25 mouse cellular contexts compared by ENCODE assay signal in the genomic region with DNA sequence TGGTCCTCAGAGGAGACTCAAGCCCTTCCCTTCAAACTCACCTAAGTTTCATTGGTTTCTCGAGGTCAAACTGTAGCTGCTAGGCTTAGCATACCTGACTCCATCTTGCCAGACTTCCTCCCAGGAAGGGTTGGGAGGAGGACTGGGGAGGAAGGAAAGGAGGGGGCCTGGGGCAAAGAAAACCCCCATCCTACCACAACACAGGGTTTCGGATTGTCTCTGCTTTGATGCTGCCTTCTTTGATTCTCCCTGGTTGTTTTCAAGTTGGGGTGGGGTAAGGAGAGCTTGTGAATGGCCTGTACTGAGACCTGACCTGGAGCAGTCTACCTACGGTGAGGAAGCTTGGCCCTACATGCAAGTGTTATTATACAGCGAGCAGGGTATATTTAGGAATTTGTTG. TPM values are rescaled to one million over a fixed set of nuclear protein-coding genes. Genes with fewer than 3 reads are reported as not detected.
DNase-seq lines count a peak whose midpoint lies in the region; ATAC-seq and TF ChIP-seq lines count a peak whose summit lies in the region.
"Had no signal": no experiment of that assay in that cellular context is flagged by ENCODE, and none has a peak within 500 bp of the region (broad histone marks: within the 10 kb centered on the region; RNA-seq: fewer than 3 reads in every experiment).

No protein-coding gene starts in this region.

- H3K27me3 ChIP-seq in heart, adult 2 months (ENCODE audit: control insufficient read depth, insufficient read depth, low read length): no peaks in the 10 kb centered on the region
- H3K27me3 ChIP-seq in heart, embryonic 10.5 days (ENCODE audit: insufficient read depth, poor library complexity, severe bottlenecking): no peaks in the 10 kb centered on the region
- H3K27me3 ChIP-seq: heart, embryonic 12.5 days; heart, embryonic 15.5 days had no signal

- no peak overlapping the region for H3K9ac ChIP-seq in heart, adult 2 months (ENCODE audit: low read depth, low read length)
- H3K9ac ChIP-seq: heart, embryonic 12.5 days; heart, embryonic 15.5 days; hindbrain, embryonic 14.5 days had no signal

- no peak overlapping the region for H3K27ac ChIP-seq in heart, adult 2 months
- no peak overlapping the region for H3K27ac ChIP-seq in heart, embryonic 10.5 days
- H3K27ac ChIP-seq: heart, embryonic 15.5 days; hindbrain, embryonic 10.5 days; hindbrain, embryonic 14.5 days; hindbrain, postnatal 0 days had no signal

- DNase-seq in heart, adult 11 months: peak; percentile 43
- DNase-seq in heart, adult 2 months: no peak
- peak; percentile 69 for DNase-seq in CD4-positive helper T cell, adult 2 months (ENCODE audit: low read depth, low spot score)
- peak; percentile 79 for DNase-seq in naive thymus-derived CD4-positive, alpha-beta T cell, adult 2 months (ENCODE audit: low read depth)
- DNase-seq in thymus, postnatal 25 days: peak; percentile 76
- DNase-seq in layer of hippocampus, postnatal 10 days (ENCODE audit: low spot score in 2 of 2): no peak
- no peak for DNase-seq in heart, embryonic 10.5 days (ENCODE audit: low spot score)
- DNase-seq: adrenal gland, postnatal 10 days; adrenal gland, postnatal 36 days; cerebellum, adult 18-20 months; cerebellum, adult 9-10 months; cerebellum, postnatal 14 days; gastrocnemius, postnatal 25 days; heart, postnatal 10 days; heart, postnatal 36 days had no signal

- ATAC-seq in inflammation-experienced regulatory T-cells, adult 6 months: no peak
- ATAC-seq: forebrain, embryonic 14.5 days; hindbrain, postnatal 0 days had no signal

- no peak for TF ChIP-seq EP300 in heart, adult 2 months (IDR thresholded peaks at IDR 0.05; ENCODE audit: insufficient read depth, low read depth, low read length)

- H3K79me2 ChIP-seq in heart, adult 2 months (replicated peaks; ENCODE audit: control insufficient read depth, insufficient read depth, low read length): no peaks in the 10 kb centered on the region

- H3K4me1 ChIP-seq in heart, adult 2 months (ENCODE audit: control insufficient read depth, insufficient read depth, low read length): no peaks in the 10 kb centered on the region
- H3K4me1 ChIP-seq in heart, embryonic 10.5 days: no peaks in the 10 kb centered on the region; the same call in 1 of the 2 replicates

- no peak overlapping the region for H3K4me3 ChIP-seq in heart, adult 2 months
- no peak overlapping the region for H3K4me3 ChIP-seq in heart, embryonic 10.5 days
- H3K4me3 ChIP-seq: heart, embryonic 12.5 days; heart, embryonic 15.5 days; hindbrain, embryonic 10.5 days had no signal

- no peak for TF ChIP-seq CTCF in heart, adult 2 months (IDR thresholded peaks at IDR 0.05)

- intact Hi-C loops in heart, adult 2 months (cut with DNase I): no loop called here

- 89% methylated on average over 4 of the region's 4 CpGs for WGBS in heart, adult 2 months
- 83% methylated on average over 4 of the region's 4 CpGs for WGBS in heart, embryonic 10.5 days

- H3K36me3 ChIP-seq in heart, adult 2 months (ENCODE audit: control insufficient read depth, insufficient read depth, low read length): no peaks in the 10 kb centered on the region
- H3K36me3 ChIP-seq in heart, embryonic 10.5 days: peaks cover 9% of the 10 kb centered on the region
- H3K36me3 ChIP-seq: heart, embryonic 12.5 days; heart, embryonic 15.5 days; hindbrain, embryonic 10.5 days had no signal

- TF ChIP-seq POLR2A in heart, adult 2 months (IDR thresholded peaks at IDR 0.05; ENCODE audit: insufficient read depth, low read depth, low read length): no peak

- H3K9me3 ChIP-seq in heart, embryonic 10.5 days: peaks cover 9% of the 10 kb centered on the region

RNA-seq across cellular contexts. Expression of a gene that starts 30.2 kb away (rescaled TPM):
- total RNA-seq in heart, adult 2 months (2021): under 1 TPM; 0.18 to 0.52 TPM
- polyA plus RNA-seq in heart, adult 2 months (2012; rRNA removed): not detected in 2 replicates
- polyA plus RNA-seq in inflammation-experienced regulatory T-cells, adult 6 months (2017; shearing (Covaris generic)): 1 to 10 TPM in 2 of 3 experiments, not detected in 1; 1.6 to 2.0 TPM
- total RNA-seq in layer of hippocampus, postnatal 10 days (2021): not detected
- polyA plus RNA-seq in heart, embryonic 10.5 days (2016; fragmentation: Nextera tagmentation; extraction: Ambion mirVana): 0.09 TPM in 1 of 2 replicates, not detected in the other
- total RNA-seq: adrenal gland, postnatal 36 days; heart, postnatal 36 days; hindbrain, postnatal 0 days had no signal
- polyA plus RNA-seq: forebrain, embryonic 11.5 days; forebrain, embryonic 14.5 days; gonadal fat pad, adult 2 months; hindbrain, embryonic 14.5 days; hindbrain, postnatal 0 days; intestine, embryonic 14.5 days had no signal

RNA-seq across cellular contexts. Expression of a gene that starts 43.5 kb away (rescaled TPM):
- total RNA-seq in heart, adult 2 months (2021): under 1 TPM; 0.52 to 0.55 TPM
- polyA plus RNA-seq in heart, adult 2 months (2012; rRNA removed): 0.56 and 0.92 TPM in 2 replicates
- polyA plus RNA-seq in inflammation-experienced regulatory T-cells, adult 6 months (2017; shearing (Covaris generic)): 100 to 1,000 TPM; 154 to 314 (median 282) TPM
- 1 to 10 TPM; 1.1 to 1.2 TPM for total RNA-seq in layer of hippocampus, postnatal 10 days (2021)
- polyA plus RNA-seq in heart, embryonic 10.5 days (2016; fragmentation: Nextera tagmentation; extraction: Ambion mirVana): 0.55 and 0.73 TPM in 2 replicates

Comparison
In these comparisons a context has a peak if more than half of its experiments do, and no peak if none do; other contexts are left out.
1. DNase-seq: peak in heart, adult 11 months (single experiment), CD4-positive helper T cell, adult 2 months (single experiment), naive thymus-derived CD4-positive, alpha-beta T cell, adult 2 months (single experiment) and thymus, postnatal 25 days (single experiment); none in heart, adult 2 months (0 of 2), layer of hippocampus, postnatal 10 days (0 of 2) and heart, embryonic 10.5 days (single experiment).
2. RNA of a gene that starts 43.5 kb away (polyA plus RNA-seq): 154 to 314 TPM in inflammation-experienced regulatory T-cells, adult 6 months; 0.56 to 0.92 TPM in heart, adult 2 months and 0.55 to 0.73 TPM in heart, embryonic 10.5 days; every median in the first group is over 10 times any median in the second.